Mouse (Mus musculus) midbrain, postnatal 0 days (tissue): ENCODE results near the gene Ccdc9b. TPM values are rescaled to one million over a fixed set of nuclear protein-coding genes. Genes with fewer than 3 reads are reported as not detected.

ENCODE experiments used
- ATAC-seq: fragments of 200-750 bp; cut with Nextera tagmentation; 2 replicates; pipeline ENCODE4 v1.8.0; 2017; ENCODE audit warnings: moderate number of reproducible peaks, mild to moderate bottlenecking, moderate TSS enrichment, moderate library complexity; ENCODE audit not compliant: low FRiP score
- DNase-seq: peaks from one replicate; pipeline ENCODE4 v3.0.0-alpha.2; 2015; ENCODE audit warnings: low spot score
- H3K27ac ChIP-seq: fragments of 300-500 bp; sonication (generic); 2 replicates; pipeline ENCODE4 v1.5.1; 2014; ENCODE audit warnings: low read depth, mild to moderate bottlenecking, low read length, mixed read lengths
- H3K27me3 ChIP-seq: fragments of 300-500 bp; sonication (generic); 2 replicates; pipeline ENCODE4 v1.6.1; 2014; ENCODE audit warnings: low read length, control low read depth, mixed read lengths; ENCODE audit not compliant: insufficient read depth
- H3K36me3 ChIP-seq: fragments of 300-500 bp; sonication (generic); 2 replicates; pipeline ENCODE4 v1.6.1; 2014; ENCODE audit warnings: low read length, control low read depth, mixed read lengths; ENCODE audit not compliant: insufficient read depth
- H3K4me1 ChIP-seq: fragments of 300-500 bp; sonication (generic); 2 replicates; pipeline ENCODE4 v1.6.1; 2014; ENCODE audit warnings: mild to moderate bottlenecking, control low read depth, antibody characterized with exemption, low read length, mixed read lengths; ENCODE audit not compliant: insufficient read depth
- H3K4me2 ChIP-seq: fragments of 300-500 bp; sonication (generic); 2 replicates; pipeline ENCODE4 v1.6.1; 2014; ENCODE audit warnings: low read depth, mild to moderate bottlenecking, low read length, mixed read lengths; ENCODE audit not compliant: poor library complexity, severe bottlenecking
- H3K4me3 ChIP-seq: fragments of 300-500 bp; sonication (generic); 2 replicates; pipeline ENCODE4 v1.5.1; 2014; ENCODE audit warnings: low read depth, mild to moderate bottlenecking, low read length, moderate library complexity
- H3K9ac ChIP-seq: fragments of 300-500 bp; sonication (generic); replicated peaks from 2 replicates; pipeline ENCODE4 v1.6.1; 2014; ENCODE audit warnings: mild to moderate bottlenecking, low read length, moderate library complexity, mixed read lengths; ENCODE audit not compliant: poor library complexity, severe bottlenecking
- H3K9me3 ChIP-seq: fragments of 300-500 bp; sonication (generic); 2 replicates; pipeline ENCODE4 v1.6.1; 2016; ENCODE audit warnings: low read length, control low read depth
- CTCF ChIP-seq: IDR thresholded peaks from 2 replicates; pipeline ENCODE4 v1.5.1; 2016; ENCODE audit warnings: antibody characterized with exemption, mild to moderate bottlenecking
- WGBS: fragments of 180-500 bp; shearing (Covaris S2); extraction: QIAGEN DNeasy Blood & Tissue Kit; methylation state at CpG from one replicate; pipeline ENCODE4 v1.1.7; 2014; 5-methylcytosine and 5-hydroxymethylcytosine counted together
- polyA plus RNA-seq: library from polyadenylated mRNA; unstranded; fragments of >200 nt; fragmentation: Nextera tagmentation; extraction: Ambion mirVana; gene quantifications from 2 replicates; pipeline ENCODE4 v1.2.1, GENCODE M21; 2015
- total RNA-seq: library from RNA; depleted of rRNA; stranded (reverse); fragments of >200 nt; gene quantifications from 2 replicates; pipeline ENCODE4 v1.2.3, GENCODE M21; 2014

The Ccdc9b gene
- total and polyA plus RNA-seq, 2 experiments from 2014 or later = 0.79 to 1.5 TPM

- Histone ChIP-seq H3K4me1 (peaks cover 8% of the 10 kb centered on the region), H3K27me3 (no peaks in the 10 kb centered on the region), H3K36me3 (no peaks in the 10 kb centered on the region), H3K4me2 (no peak overlapping the region), H3K27ac (no peak overlapping the region), H3K9ac (no peak overlapping the region), H3K9me3 (no peaks in the 10 kb centered on the region), H3K4me3 (no peak overlapping the region)
- DNase-seq = no peak
- TF ChIP-seq CTCF = no peak
- ATAC-seq = no peak
- 60% methylated on average over 7 of the region's 7 CpGs for WGBS
Measured at GRCm38 (mm10) chr2:118763469-118763868, 1.0 kb upstream of the Ccdc9b start.

GRCm38 (mm10) chr2:118762784-118763148 is 305 bp upstream of the Ccdc9b start:
- no peak for TF ChIP-seq CTCF
- ATAC-seq = no peak
- Histone ChIP-seq H3K27me3 (no peaks in the 10 kb centered on the region), H3K4me2 (no peak overlapping the region), H3K4me3 (no peak overlapping the region), H3K9me3 (no peaks in the 10 kb centered on the region), H3K36me3 (no peaks in the 10 kb centered on the region), H3K9ac (no peak overlapping the region), H3K27ac (0 out of 2 replicates have a peak overlapping the region, but pooled peaks have one; percentile 74), H3K4me1 (peaks cover 8% of the 10 kb centered on the region)
- 15% methylated on average over 10 of the region's 10 CpGs for WGBS
- DNase-seq = no peak

- 83% methylated on average over 12 of the region's 12 CpGs for WGBS
- Histone ChIP-seq H3K36me3 (no peaks in the 10 kb centered on the region), H3K4me2 (peak overlapping the region; percentile 33; the same call in 1 of the 2 replicates), H3K9ac (peak overlapping the region; percentile 39; the same call in 1 of the 2 replicates), H3K27ac (no peak overlapping the region; the same call in 1 of the 2 replicates), H3K4me3 (no peak overlapping the region), H3K9me3 (no peaks in the 10 kb centered on the region), H3K27me3 (no peaks in the 10 kb centered on the region), H3K4me1 (peaks cover 8% of the 10 kb centered on the region)
- no peak for ATAC-seq
- DNase-seq = no peak
- TF ChIP-seq CTCF = peak; percentile 57
Measured at GRCm38 (mm10) chr2:118761358-118761757, 1.1 kb downstream of the Ccdc9b start.

- Histone ChIP-seq H3K4me3 (no peak overlapping the region), H3K9me3 (no peaks in the 10 kb centered on the region), H3K27ac (no peak overlapping the region), H3K36me3 (no peaks in the 10 kb centered on the region), H3K4me1 (peaks cover 8% of the 10 kb centered on the region), H3K9ac (no peak overlapping the region), H3K27me3 (no peaks in the 10 kb centered on the region), H3K4me2 (no peak overlapping the region)
- ATAC-seq (no peak), DNase-seq (no peak)
- 85% methylated on average over 11 of the region's 11 CpGs for WGBS
- TF ChIP-seq CTCF = no peak
Measured at GRCm38 (mm10) chr2:118760311-118761025, 2.0 kb downstream of the Ccdc9b start.

- no peaks in the 10 kb centered on the region for H3K9me3 ChIP-seq
- peak; percentile 67 for ATAC-seq
- H3K36me3 ChIP-seq = no peaks in the 10 kb centered on the region
- H3K4me1 ChIP-seq = peaks cover 8% of the 10 kb centered on the region
- H3K27ac ChIP-seq = no peak overlapping the region
- peak; percentile 89 for TF ChIP-seq CTCF
- no peak overlapping the region for H3K9ac ChIP-seq
- no peak overlapping the region for H3K4me2 ChIP-seq
- peak; percentile 88 for DNase-seq
- H3K4me3 ChIP-seq = no peak overlapping the region
- WGBS = 15% methylated on average over 8 of the region's 8 CpGs
- H3K27me3 ChIP-seq = no peaks in the 10 kb centered on the region
Measured at GRCm38 (mm10) chr2:118759828-118760227, 2.6 kb downstream of the Ccdc9b start.

- Histone ChIP-seq H3K27ac (no peak overlapping the region), H3K36me3 (no peaks in the 10 kb centered on the region), H3K9ac (no peak overlapping the region), H3K27me3 (no peaks in the 10 kb centered on the region), H3K4me1 (no peaks in the 10 kb centered on the region), H3K9me3 (no peaks in the 10 kb centered on the region), H3K4me2 (no peak overlapping the region), H3K4me3 (no peak overlapping the region)
- ATAC-seq (no peak), DNase-seq (no peak)
- TF ChIP-seq CTCF = no peak
- 87% methylated on average over 4 of the region's 4 CpGs for WGBS
Measured at GRCm38 (mm10) chr2:118756103-118756502, 6.4 kb downstream of the Ccdc9b start.
